Mouse (Mus musculus) hindbrain, postnatal 0 days (tissue): ENCODE results near the gene Ift57. TPM values are rescaled to one million over a fixed set of nuclear protein-coding genes. Genes with fewer than 3 reads are reported as not detected.

Experiments used
- ATAC-seq: fragments of 200-750 bp; cut with Nextera tagmentation; 2 replicates; pipeline ENCODE4 v1.8.0; 2017; ENCODE audit warnings: mild to moderate bottlenecking, moderate TSS enrichment, moderate library complexity
- DNase-seq: peaks from one replicate; pipeline ENCODE4 v3.0.0-alpha.2; 2015; ENCODE audit warnings: low spot score
- H3K27ac ChIP-seq: fragments of 300-500 bp; sonication (generic); 2 replicates; pipeline ENCODE4 v1.5.1; 2014; ENCODE audit warnings: mild to moderate bottlenecking
- H3K27me3 ChIP-seq: fragments of 300-500 bp; sonication (generic); 2 replicates; pipeline ENCODE4 v1.6.1; 2014; ENCODE audit warnings: low read length, mixed read lengths; ENCODE audit not compliant: insufficient read depth
- H3K36me3 ChIP-seq: fragments of 300-500 bp; sonication (generic); 2 replicates; pipeline ENCODE4 v1.6.1; 2014; ENCODE audit warnings: low read length, mixed read lengths; ENCODE audit not compliant: insufficient read depth
- H3K4me1 ChIP-seq: fragments of 300-500 bp; sonication (generic); 2 replicates; pipeline ENCODE4 v1.6.1; 2014; ENCODE audit warnings: antibody characterized with exemption, low read length, mixed read lengths; ENCODE audit not compliant: insufficient read depth
- H3K4me2 ChIP-seq: fragments of 300-500 bp; sonication (generic); 2 replicates; pipeline ENCODE4 v1.6.1; 2014; ENCODE audit warnings: low read depth, mild to moderate bottlenecking, low read length, moderate library complexity, mixed read lengths
- H3K4me3 ChIP-seq: fragments of 300-500 bp; sonication (generic); 2 replicates; pipeline ENCODE4 v1.5.1; 2014; ENCODE audit warnings: low read length
- H3K9ac ChIP-seq: fragments of 300-500 bp; sonication (generic); replicated peaks from 2 replicates; pipeline ENCODE4 v1.6.1; 2014; ENCODE audit warnings: mild to moderate bottlenecking, low read length, moderate library complexity, mixed read lengths
- H3K9me3 ChIP-seq: fragments of 300-500 bp; sonication (generic); 2 replicates; pipeline ENCODE4 v1.6.1; 2016; ENCODE audit warnings: low read length, mixed read lengths
- CTCF ChIP-seq: IDR thresholded peaks from 2 replicates; pipeline ENCODE4 v1.5.1; 2016; ENCODE audit warnings: antibody characterized with exemption, control low read depth, low read depth
- WGBS: fragments of 180-500 bp; shearing (Covaris S2); extraction: QIAGEN DNeasy Blood & Tissue Kit; methylation state at CpG from one replicate; pipeline ENCODE4 v1.1.7; 2014; 5-methylcytosine and 5-hydroxymethylcytosine counted together
- polyA plus RNA-seq: library from polyadenylated mRNA; unstranded; fragments of >200 nt; fragmentation: Nextera tagmentation; extraction: Ambion mirVana; gene quantifications from 2 replicates; pipeline ENCODE4 v1.2.1, GENCODE M21; 2015
- total RNA-seq: library from RNA; depleted of rRNA; stranded (reverse); fragments of >200 nt; gene quantifications from 2 replicates; pipeline ENCODE4 v1.2.3, GENCODE M21; 2014

The Ift57 gene
- total and polyA plus RNA-seq, 2 experiments from 2014 or later = 11.0 to 46.2 TPM

- no peak overlapping the region for H3K27ac ChIP-seq
- no peaks in the 10 kb centered on the region for H3K27me3 ChIP-seq
- WGBS = 88% methylated on average over 18 of the region's 18 CpGs
- no peak for DNase-seq
- no peak overlapping the region for H3K4me3 ChIP-seq
- no peak for ATAC-seq
- no peak overlapping the region for H3K4me2 ChIP-seq
- no peaks in the 10 kb centered on the region for H3K4me1 ChIP-seq
- H3K36me3 ChIP-seq = no peaks in the 10 kb centered on the region
- no peak overlapping the region for H3K9ac ChIP-seq
- no peaks in the 10 kb centered on the region for H3K9me3 ChIP-seq
- no peak for TF ChIP-seq CTCF
Observed at GRCm38 (mm10) chr16:49774059-49775001, 75.3 kb downstream of the Ift57 start.

DNA sequence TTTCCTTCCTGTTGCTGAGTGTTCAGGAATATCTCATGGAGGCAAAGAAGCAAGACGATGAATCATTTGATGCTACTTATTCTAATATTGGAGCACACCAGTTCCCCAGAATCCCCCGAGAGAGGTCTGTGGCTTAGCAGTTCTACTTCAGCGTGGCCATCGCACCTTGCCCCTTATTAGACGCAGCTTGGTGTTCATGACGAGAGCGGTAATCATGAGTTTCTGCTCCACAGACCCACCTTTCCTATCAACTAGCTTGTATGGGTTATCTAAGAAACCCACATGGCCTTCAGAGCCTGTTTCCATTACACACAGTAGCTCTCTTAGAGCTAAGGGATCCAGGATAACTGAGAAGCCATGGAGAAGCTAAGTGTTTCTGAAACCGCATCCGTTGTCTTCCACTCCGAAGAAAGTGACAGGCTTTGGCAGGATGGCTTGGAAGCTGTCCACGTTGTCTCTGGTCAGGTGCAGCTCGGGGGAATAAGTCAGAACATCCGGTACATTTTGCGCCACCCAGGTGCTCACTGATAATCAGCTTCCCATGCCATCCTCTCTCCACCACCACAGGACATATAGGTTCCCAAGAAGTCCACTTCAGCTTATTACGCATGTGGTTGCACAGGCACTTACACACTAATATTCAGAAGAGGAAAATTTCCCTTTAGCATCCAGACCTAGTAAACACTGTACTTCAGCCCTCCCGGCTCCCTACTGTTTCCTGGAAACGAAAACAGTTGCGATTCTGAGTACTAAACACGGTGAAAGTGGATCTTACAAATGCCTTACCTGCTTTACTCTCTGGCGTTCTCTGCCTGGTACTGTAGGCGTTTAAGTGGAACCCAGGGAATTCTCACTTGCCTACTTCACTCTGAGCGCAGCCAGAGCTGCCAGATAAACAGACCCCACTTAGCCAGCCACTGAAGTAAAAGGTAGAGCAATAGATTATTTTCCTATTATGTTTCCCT lies 76.3 kb downstream of the Ift57 start:
- Histone ChIP-seq H3K9me3 (no peaks in the 10 kb centered on the region), H3K4me1 (no peaks in the 10 kb centered on the region), H3K4me2 (no peak overlapping the region), H3K27ac (no peak overlapping the region), H3K36me3 (no peaks in the 10 kb centered on the region), H3K9ac (no peak overlapping the region), H3K27me3 (no peaks in the 10 kb centered on the region), H3K4me3 (no peak overlapping the region)
- DNase-seq (no peak), ATAC-seq (no peak)
- TF ChIP-seq CTCF = no peak
- WGBS = 82% methylated on average over 22 of the region's 22 CpGs

GRCm38 (mm10) chr16:49776981-49777380 lies 77.9 kb downstream of the Ift57 start:
- no peak for ATAC-seq
- no peak for TF ChIP-seq CTCF
- no peaks in the 10 kb centered on the region for H3K9me3 ChIP-seq
- H3K4me2 ChIP-seq = no peak overlapping the region
- H3K27ac ChIP-seq = no peak overlapping the region
- H3K9ac ChIP-seq = no peak overlapping the region
- no peak overlapping the region for H3K4me3 ChIP-seq
- H3K36me3 ChIP-seq = no peaks in the 10 kb centered on the region
- WGBS = 82% methylated on average over 7 of the region's 7 CpGs
- DNase-seq = no peak
- H3K4me1 ChIP-seq = no peaks in the 10 kb centered on the region
- no peaks in the 10 kb centered on the region for H3K27me3 ChIP-seq

GRCm38 (mm10) chr16:49781556-49782156 lies 82.6 kb downstream of the Ift57 start:
- Histone ChIP-seq H3K9me3 (no peaks in the 10 kb centered on the region), H3K36me3 (no peaks in the 10 kb centered on the region), H3K4me3 (no peak overlapping the region), H3K27me3 (no peaks in the 10 kb centered on the region), H3K9ac (no peak overlapping the region), H3K4me1 (no peaks in the 10 kb centered on the region), H3K4me2 (no peak overlapping the region), H3K27ac (no peak overlapping the region)
- ATAC-seq (no peak), DNase-seq (no peak)
- 83% methylated on average over 5 of the region's 5 CpGs for WGBS
- no peak for TF ChIP-seq CTCF

GRCm38 (mm10) chr16:49783369-49783768 lies 84.3 kb downstream of the Ift57 start:
- no peak for TF ChIP-seq CTCF
- Histone ChIP-seq H3K27ac (no peak overlapping the region), H3K36me3 (no peaks in the 10 kb centered on the region), H3K4me1 (no peaks in the 10 kb centered on the region), H3K9ac (no peak overlapping the region), H3K9me3 (no peaks in the 10 kb centered on the region), H3K4me3 (no peak overlapping the region), H3K4me2 (no peak overlapping the region), H3K27me3 (no peaks in the 10 kb centered on the region)
- ATAC-seq (no peak), DNase-seq (no peak)

DNA sequence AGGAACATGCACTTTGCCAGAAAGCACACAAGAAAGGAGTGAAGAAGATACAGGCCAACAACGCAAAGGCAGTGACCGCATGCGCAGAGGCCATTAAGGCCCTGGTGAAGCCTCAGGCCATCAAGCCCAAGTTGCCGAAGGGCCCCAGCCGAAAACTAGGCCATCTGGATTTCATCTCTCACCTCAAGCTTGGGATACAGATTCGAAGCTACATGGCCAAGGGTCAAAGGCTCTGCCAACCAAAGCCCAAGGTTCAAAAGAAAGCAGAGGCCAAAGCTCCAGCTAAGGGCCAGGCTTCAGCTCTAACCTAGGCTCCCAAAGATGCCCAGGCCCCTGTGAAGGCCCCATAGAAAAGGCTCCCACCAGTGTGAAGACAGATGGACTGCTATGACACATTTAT lies 87.1 kb downstream of the Ift57 start:
- no peak for ATAC-seq
- no peak for TF ChIP-seq CTCF

More for the DNA sequence above, 87.1 kb downstream of the Ift57 start:
- Histone ChIP-seq H3K36me3 (no peaks in the 10 kb centered on the region), H3K4me1 (no peaks in the 10 kb centered on the region), H3K9me3 (no peaks in the 10 kb centered on the region), H3K27ac (no peak overlapping the region), H3K4me2 (no peak overlapping the region), H3K4me3 (no peak overlapping the region), H3K9ac (no peak overlapping the region), H3K27me3 (no peaks in the 10 kb centered on the region)
- 96% methylated on average over 6 of the region's 6 CpGs for WGBS
- no peak for DNase-seq
